Mouse (Mus musculus) brain, embryonic 14.5 days (tissue): ENCODE data around the gene Them7.

ENCODE experiments used
- CTCF ChIP-seq: fragments of 200-500 bp; IDR thresholded peaks from 2 replicates; pipeline ENCODE4 v1.5.1; 2012; ENCODE audit warnings: inconsistent platforms, mild to moderate bottlenecking, moderate library complexity, borderline replicate concordance; ENCODE audit not compliant: insufficient read depth, insufficient read length; ENCODE audit errors: extremely low read depth
- POLR2A ChIP-seq: fragments of 200-500 bp; IDR thresholded peaks from 2 replicates; pipeline ENCODE4 v1.6.1; 2012; ENCODE audit warnings: mild to moderate bottlenecking, inconsistent platforms, borderline replicate concordance; ENCODE audit not compliant: poor library complexity, insufficient read depth, insufficient read length, severe bottlenecking; ENCODE audit errors: extremely low read depth

DNA sequence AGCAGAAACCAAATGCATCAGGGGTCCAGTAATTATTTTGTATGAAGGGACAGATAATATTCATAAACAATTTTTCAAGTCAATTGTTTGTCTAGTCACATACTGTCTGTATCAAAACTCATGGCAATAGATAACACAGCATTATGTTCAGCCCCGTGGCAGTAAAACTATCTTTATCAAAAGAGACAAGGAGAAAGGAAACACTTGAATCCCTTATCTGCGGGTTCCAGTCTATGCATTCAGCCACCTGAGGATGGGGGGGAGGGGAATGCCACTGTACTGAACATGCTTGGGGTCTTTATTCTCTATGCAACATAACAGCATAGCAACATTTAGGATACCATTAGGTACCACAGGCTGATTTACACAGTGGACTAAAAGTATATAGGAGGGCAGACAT, 190.2 kb downstream of the Them7 start:
- TF ChIP-seq POLR2A: no peak
- no peak for TF ChIP-seq CTCF
